Mouse (Mus musculus) G1E (cell line): ENCODE data around the gene Csgalnact2. TPM values are rescaled to one million over a fixed set of nuclear protein-coding genes. Genes with fewer than 3 reads are reported as not detected.

Experiments used
- ATAC-seq: 2 replicates; pipeline ENCODE4 v1.8.0; 2016; ENCODE audit warnings: mild to moderate bottlenecking; ENCODE audit not compliant: insufficient number of reproducible peaks, poor library complexity, low FRiP score, severe bottlenecking; ENCODE audit errors: extremely low read depth
- DNase-seq: peaks from one replicate; pipeline ENCODE4 v3.0.0; 2012; ENCODE audit warnings: low spot score
- H3K27me3 ChIP-seq: 2 replicates; pipeline ENCODE4 v1.6.1; 2012; ENCODE audit warnings: mild to moderate bottlenecking, low read length, inconsistent platforms; ENCODE audit not compliant: insufficient read depth
- H3K36me3 ChIP-seq: replicated peaks from 2 replicates; pipeline ENCODE3; 2012; ENCODE audit warnings: mild to moderate bottlenecking, inconsistent platforms
- H3K4me1 ChIP-seq: 2 replicates; pipeline ENCODE4 v1.6.1; 2012; ENCODE audit warnings: low read depth, low read length, inconsistent platforms, mixed read lengths; ENCODE audit not compliant: insufficient read depth
- H3K4me3 ChIP-seq: 2 replicates; pipeline ENCODE4 v1.5.1; 2012; ENCODE audit warnings: low read depth, mild to moderate bottlenecking, inconsistent platforms, low read length, moderate library complexity, mixed read lengths
- H3K9me3 ChIP-seq: replicated peaks from 2 replicates; pipeline ENCODE4 v1.6.1; 2012; ENCODE audit warnings: inconsistent platforms
- CTCF ChIP-seq: IDR thresholded peaks from 2 replicates; pipeline ENCODE4 v1.5.1; 2012; ENCODE audit warnings: low read depth, low read length, inconsistent platforms, mixed read lengths
- GATA1 ChIP-seq: IDR thresholded peaks from 2 replicates; pipeline ENCODE4 v1.6.1; 2012; ENCODE audit warnings: borderline replicate concordance, low read length, inconsistent platforms, mixed read lengths
- GATA2 ChIP-seq: IDR thresholded peaks from 2 replicates; pipeline ENCODE4 v1.6.1; 2012; ENCODE audit warnings: low read depth, low read length, inconsistent platforms, borderline replicate concordance
- POLR2AphosphoS5 ChIP-seq: IDR thresholded peaks from 2 replicates; pipeline ENCODE4 v1.6.1; 2012; ENCODE audit warnings: low read depth, low read length, inconsistent platforms; ENCODE audit not compliant: insufficient replicate concordance
- TAL1 ChIP-seq: conservative IDR thresholded peaks from 2 replicates; pipeline ENCODE4 v1.6.1; 2012; ENCODE audit warnings: low read depth, low read length, inconsistent platforms, mixed read lengths
- polyA plus RNA-seq: library from polyadenylated mRNA; stranded (reverse); fragments of >175 nt; gene quantifications from 2 replicates; pipeline ENCODE4 v1.2.3, GENCODE M21; 2012
- total RNA-seq, 2 experiments: library from RNA; stranded (forward) in 1 of 2; stranded (reverse) in 1 of 2; fragments of 200-1000 nt in 1 of 2; fragments of >200 nt in 1 of 2; fragmentation: Nextera tagmentation in 1 of 2; gene quantifications; 2 replicates each; pipeline ENCODE4 v1.2.3; 2014 to 2017

The Csgalnact2 gene
- total and polyA plus RNA-seq, 3 experiments: 4.5 to 38.0 (median 35.4) TPM

- Histone ChIP-seq H3K9me3 (no peaks in the 10 kb centered on the region), H3K4me3 (no peak overlapping the region), H3K4me1 (no peaks in the 10 kb centered on the region), H3K27me3 (peaks cover 15% of the 10 kb centered on the region; the same call in 1 of the 2 replicates), H3K36me3 (no peaks in the 10 kb centered on the region)
- DNase-seq (no peak), ATAC-seq (no peak)
- TF ChIP-seq TAL1 (no peak), CTCF (no peak), GATA2 (no peak), GATA1 (no peak), POLR2AphosphoS5 (no peak)
Observed at GRCm38 (mm10) chr6:118070321-118071012, 68.5 kb downstream of the Csgalnact2 start.

DNA sequence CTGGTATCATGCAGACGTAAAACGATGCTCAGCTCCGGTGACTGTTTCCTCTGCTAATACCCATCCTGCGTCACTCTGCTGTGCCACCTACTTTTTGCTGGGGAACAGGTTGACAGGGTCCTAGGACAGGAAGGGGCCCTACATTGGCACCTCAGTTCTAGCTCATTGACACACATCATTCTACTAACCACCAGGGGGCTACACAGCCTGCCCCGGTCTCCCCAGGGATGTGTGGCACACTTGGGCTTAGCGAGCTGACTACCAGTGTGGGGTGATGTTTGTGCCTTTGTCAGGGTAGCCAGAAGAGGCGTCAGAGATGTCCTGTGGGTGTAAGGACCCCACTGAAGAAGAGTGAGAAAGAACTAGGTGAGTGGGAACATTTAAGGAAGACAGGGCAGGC lies 71.2 kb downstream of the Csgalnact2 start:
- peaks cover 18% of the 10 kb centered on the region; the same call in 1 of the 2 replicates for H3K27me3 ChIP-seq
- no peaks in the 10 kb centered on the region for H3K36me3 ChIP-seq
- DNase-seq (no peak), ATAC-seq (no peak)
- H3K4me1 ChIP-seq: no peaks in the 10 kb centered on the region
- no peak for TF ChIP-seq TAL1
- TF ChIP-seq GATA2: no peak
- no peak for TF ChIP-seq POLR2AphosphoS5
- TF ChIP-seq CTCF: no peak
- TF ChIP-seq GATA1: no peak
- no peak overlapping the region for H3K4me3 ChIP-seq
- H3K9me3 ChIP-seq: no peaks in the 10 kb centered on the region

GRCm38 (mm10) chr6:118066199-118067081 lies 72.5 kb downstream of the Csgalnact2 start:
- Histone ChIP-seq H3K9me3 (no peaks in the 10 kb centered on the region), H3K27me3 (peaks cover 18% of the 10 kb centered on the region; the same call in 1 of the 2 replicates), H3K4me1 (no peaks in the 10 kb centered on the region), H3K36me3 (no peaks in the 10 kb centered on the region), H3K4me3 (no peak overlapping the region; the same call in 1 of the 2 replicates)
- DNase-seq: no peak
- no peak for TF ChIP-seq GATA1
- no peak for TF ChIP-seq CTCF
- no peak for TF ChIP-seq TAL1
- no peak for TF ChIP-seq GATA2
- TF ChIP-seq POLR2AphosphoS5: no peak
- no peak for ATAC-seq

- no peaks in the 10 kb centered on the region for H3K36me3 ChIP-seq
- ATAC-seq: no peak
- H3K4me3 ChIP-seq: no peak overlapping the region; the same call in 1 of the 2 replicates
- H3K4me1 ChIP-seq: no peaks in the 10 kb centered on the region
- TF ChIP-seq TAL1 (no peak), GATA1 (no peak), CTCF (no peak), POLR2AphosphoS5 (no peak), GATA2 (no peak)
- no peaks in the 10 kb centered on the region for H3K9me3 ChIP-seq
- H3K27me3 ChIP-seq: peaks cover 18% of the 10 kb centered on the region; the same call in 1 of the 2 replicates
- no peak for DNase-seq
Observed at GRCm38 (mm10) chr6:118065837-118066198, 73.1 kb downstream of the Csgalnact2 start.

DNA sequence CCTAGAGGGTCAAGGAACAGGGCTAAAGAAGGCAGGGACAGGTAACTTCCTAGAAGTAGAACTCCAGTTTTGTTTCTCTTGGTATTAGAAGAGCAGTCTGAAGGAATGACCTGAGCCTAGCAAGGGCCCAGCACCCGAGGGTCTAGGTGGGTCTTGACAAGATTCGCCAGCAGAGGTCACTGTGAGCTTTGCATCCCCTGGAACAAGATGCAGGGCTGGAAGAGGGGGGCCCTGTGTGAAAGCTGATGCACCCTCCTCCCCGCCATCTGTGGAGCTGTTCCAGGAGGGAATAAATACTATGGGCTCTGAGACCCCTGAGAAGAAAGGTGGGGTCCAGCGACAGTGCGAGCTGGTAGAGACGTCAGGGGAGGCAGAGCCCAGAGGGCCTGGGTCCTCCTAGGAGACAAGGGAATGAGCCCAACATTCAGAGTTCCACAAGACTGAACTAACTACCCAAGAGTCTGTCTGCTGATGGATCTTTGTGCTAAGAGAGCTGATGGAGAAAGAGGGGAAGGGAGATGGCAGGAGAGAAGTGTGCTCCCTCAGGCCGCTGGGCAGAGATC lies 73.9 kb downstream of the Csgalnact2 start:
- H3K4me1 ChIP-seq: no peaks in the 10 kb centered on the region
- H3K36me3 ChIP-seq: no peaks in the 10 kb centered on the region
- DNase-seq: peak; percentile 18
- H3K9me3 ChIP-seq: no peaks in the 10 kb centered on the region
- H3K4me3 ChIP-seq: no peak overlapping the region
- ATAC-seq: no peak
- TF ChIP-seq GATA2 (no peak), CTCF (no peak), GATA1 (no peak), TAL1 (no peak), POLR2AphosphoS5 (no peak)
- peaks cover 18% of the 10 kb centered on the region; the same call in 1 of the 2 replicates for H3K27me3 ChIP-seq

DNA sequence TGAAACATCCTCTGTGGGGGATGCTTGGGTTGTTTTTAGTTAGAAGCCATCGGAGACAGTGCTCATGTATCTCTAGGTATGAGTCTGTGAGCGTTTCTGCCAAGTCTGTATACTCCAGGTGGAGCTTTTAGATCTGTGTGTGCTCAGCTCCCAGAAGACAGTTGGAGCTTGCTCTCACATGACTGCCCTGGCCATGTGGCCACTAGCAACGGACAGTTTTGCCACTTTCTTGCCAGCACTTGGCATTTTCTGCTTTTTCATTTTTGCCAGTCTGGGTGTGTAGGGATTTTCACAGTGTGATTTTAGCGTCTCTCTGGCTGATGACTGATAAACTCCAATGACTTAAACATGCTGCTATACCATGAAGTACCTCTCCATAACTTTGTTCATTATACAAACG lies 75.7 kb downstream of the Csgalnact2 start:
- ATAC-seq (no peak), DNase-seq (no peak)
- no peak for TF ChIP-seq GATA1
- no peak for TF ChIP-seq POLR2AphosphoS5
- no peak for TF ChIP-seq CTCF
- TF ChIP-seq TAL1: no peak
- no peak for TF ChIP-seq GATA2
- H3K4me3 ChIP-seq: no peak overlapping the region
- H3K4me1 ChIP-seq: no peaks in the 10 kb centered on the region
- H3K9me3 ChIP-seq: 0 out of 2 replicates have a peak, but pooled peaks cover 2% of the 10 kb centered on the region
- peaks cover 14% of the 10 kb centered on the region; the same call in 1 of the 2 replicates for H3K27me3 ChIP-seq
- H3K36me3 ChIP-seq: no peaks in the 10 kb centered on the region
